Mouse (Mus musculus): ENCODE results near the gene D330020A13Rik. TPM values are rescaled to one million over a fixed set of nuclear protein-coding genes. Genes with fewer than 3 reads are reported as not detected.
A peak's percentile ranks its signal among the peaks of the same experiment; 100 is the strongest.

The D330020A13Rik gene
- 0.40 and 0.77 TPM in 2 replicates for polyA plus RNA-seq (2015; fragmentation: Nextera tagmentation; extraction: Ambion mirVana)

GRCm38 (mm10) chr6:120294056-120294784 lies at the start of gene D330020A13Rik, which contains the start of gene B4galnt3:
TSS of gene D330020A13Rik (plus strand) at chr6:120294364.
TSS of gene B4galnt3 (minus strand) at chr6:120294559.
- Histone ChIP-seq H3K9ac (peak within 1 kb of the TSS; percentile 54), H3K4me2 (peak within 1 kb of the TSS; percentile 99), H3K9me3 (no peaks in the 10 kb centered on the region), H3K27ac (peak within 1 kb of the TSS; percentile 51), H3K36me3 (no peaks in the 10 kb centered on the region), H3K27me3 (peaks cover 18% of the 10 kb centered on the region), H3K4me3 (peak within 1 kb of the TSS; percentile 72), H3K4me1 (peaks cover 8% of the 10 kb centered on the region)
- WGBS = under 1% methylated on average over 76 of the region's 79 CpGs
- ATAC-seq (ENCODE audit: insufficient number of reproducible peaks, low FRiP score, low TSS enrichment, low read depth) = peak; percentile 36; the same call in 1 of the 2 replicates

GRCm38 (mm10) chr6:120246676-120247075 lies 47.5 kb upstream of the D330020A13Rik start:
- ATAC-seq (ENCODE audit: insufficient number of reproducible peaks, low FRiP score, low TSS enrichment, low read depth) = no peak
- 76% methylated on average over 5 of the region's 5 CpGs for WGBS
- Histone ChIP-seq H3K4me3 (no peak overlapping the region), H3K9ac (no peak overlapping the region), H3K9me3 (no peaks in the 10 kb centered on the region), H3K4me1 (no peaks in the 10 kb centered on the region), H3K36me3 (no peaks in the 10 kb centered on the region), H3K27me3 (no peaks in the 10 kb centered on the region), H3K27ac (no peak overlapping the region), H3K4me2 (no peak overlapping the region)

GRCm38 (mm10) chr6:120249831-120250230 lies 44.3 kb upstream of the D330020A13Rik start:
- Histone ChIP-seq H3K27ac (no peak overlapping the region), H3K9ac (no peak overlapping the region), H3K36me3 (no peaks in the 10 kb centered on the region), H3K27me3 (no peaks in the 10 kb centered on the region), H3K4me3 (no peak overlapping the region), H3K4me1 (no peaks in the 10 kb centered on the region), H3K9me3 (no peaks in the 10 kb centered on the region), H3K4me2 (no peak overlapping the region)
- WGBS = 65% methylated on average over 5 of the region's 5 CpGs
- ATAC-seq (ENCODE audit: insufficient number of reproducible peaks, low FRiP score, low TSS enrichment, low read depth) = no peak

- Histone ChIP-seq H3K4me3 (no peak overlapping the region), H3K36me3 (no peaks in the 10 kb centered on the region), H3K9me3 (no peaks in the 10 kb centered on the region), H3K9ac (no peak overlapping the region), H3K4me1 (no peaks in the 10 kb centered on the region), H3K4me2 (no peak overlapping the region), H3K27ac (no peak overlapping the region), H3K27me3 (no peaks in the 10 kb centered on the region)
- WGBS = 70% methylated on average over 7 of the region's 7 CpGs
- no peak for ATAC-seq (ENCODE audit: insufficient number of reproducible peaks, low FRiP score, low TSS enrichment, low read depth)
Observed at GRCm38 (mm10) chr6:120251010-120251409, 43.2 kb upstream of the D330020A13Rik start.

GRCm38 (mm10) chr6:120252741-120253140 lies 41.4 kb upstream of the D330020A13Rik start:
- no peak for ATAC-seq (ENCODE audit: insufficient number of reproducible peaks, low FRiP score, low TSS enrichment, low read depth)
- no peak overlapping the region for H3K4me3 ChIP-seq
- no peaks in the 10 kb centered on the region for H3K4me1 ChIP-seq
- H3K9ac ChIP-seq = no peak overlapping the region
- H3K27me3 ChIP-seq = no peaks in the 10 kb centered on the region
- no peaks in the 10 kb centered on the region for H3K36me3 ChIP-seq
- H3K9me3 ChIP-seq = no peaks in the 10 kb centered on the region
- 90% methylated on average over 2 of the region's 2 CpGs for WGBS
- no peak overlapping the region for H3K4me2 ChIP-seq
- no peak overlapping the region for H3K27ac ChIP-seq

GRCm38 (mm10) chr6:120254640-120255039 lies 39.5 kb upstream of the D330020A13Rik start:
- Histone ChIP-seq H3K4me2 (no peak overlapping the region), H3K4me3 (no peak overlapping the region), H3K9me3 (no peaks in the 10 kb centered on the region), H3K9ac (no peak overlapping the region), H3K27me3 (no peaks in the 10 kb centered on the region), H3K4me1 (no peaks in the 10 kb centered on the region), H3K36me3 (no peaks in the 10 kb centered on the region), H3K27ac (no peak overlapping the region)
- 0 out of 2 replicates have a peak, but pooled peaks have one; percentile 52 for ATAC-seq (ENCODE audit: insufficient number of reproducible peaks, low FRiP score, low TSS enrichment, low read depth)
- WGBS = 51% methylated on average over 4 of the region's 4 CpGs

- Histone ChIP-seq H3K36me3 (no peaks in the 10 kb centered on the region), H3K27me3 (no peaks in the 10 kb centered on the region), H3K4me2 (no peak overlapping the region), H3K27ac (no peak overlapping the region), H3K4me1 (no peaks in the 10 kb centered on the region), H3K4me3 (no peak overlapping the region), H3K9me3 (no peaks in the 10 kb centered on the region), H3K9ac (no peak overlapping the region)
- WGBS = 52% methylated on average over 4 of the region's 4 CpGs
- ATAC-seq (ENCODE audit: insufficient number of reproducible peaks, low FRiP score, low TSS enrichment, low read depth) = no peak
Observed at GRCm38 (mm10) chr6:120255144-120255543, 39.0 kb upstream of the D330020A13Rik start.

- WGBS = 70% methylated on average over 12 of the region's 12 CpGs
- no peak overlapping the region for H3K4me2 ChIP-seq
- no peak for ATAC-seq (ENCODE audit: insufficient number of reproducible peaks, low FRiP score, low TSS enrichment, low read depth)
- H3K4me1 ChIP-seq = no peaks in the 10 kb centered on the region
- no peaks in the 10 kb centered on the region for H3K9me3 ChIP-seq
- no peaks in the 10 kb centered on the region for H3K27me3 ChIP-seq
- H3K27ac ChIP-seq = no peak overlapping the region
- H3K36me3 ChIP-seq = no peaks in the 10 kb centered on the region
- H3K9ac ChIP-seq = no peak overlapping the region
- no peak overlapping the region for H3K4me3 ChIP-seq
Observed at GRCm38 (mm10) chr6:120255701-120256100, 38.5 kb upstream of the D330020A13Rik start.

GRCm38 (mm10) chr6:120256431-120256935 lies 37.7 kb upstream of the D330020A13Rik start:
- 64% methylated on average over 5 of the region's 5 CpGs for WGBS
- Histone ChIP-seq H3K4me2 (no peak overlapping the region), H3K9me3 (no peaks in the 10 kb centered on the region), H3K4me3 (no peak overlapping the region), H3K36me3 (no peaks in the 10 kb centered on the region), H3K4me1 (no peaks in the 10 kb centered on the region), H3K9ac (no peak overlapping the region), H3K27ac (no peak overlapping the region), H3K27me3 (no peaks in the 10 kb centered on the region)
- ATAC-seq (ENCODE audit: insufficient number of reproducible peaks, low FRiP score, low TSS enrichment, low read depth) = no peak

- H3K36me3 ChIP-seq = no peaks in the 10 kb centered on the region
- no peak overlapping the region for H3K9ac ChIP-seq
- no peak for ATAC-seq (ENCODE audit: insufficient number of reproducible peaks, low FRiP score, low TSS enrichment, low read depth)
- H3K9me3 ChIP-seq = no peaks in the 10 kb centered on the region
- no peak overlapping the region for H3K4me3 ChIP-seq
- WGBS = 58% methylated on average over 9 of the region's 9 CpGs
- H3K4me2 ChIP-seq = no peak overlapping the region
- H3K27me3 ChIP-seq = no peaks in the 10 kb centered on the region
- peaks cover 8% of the 10 kb centered on the region; the same call in 1 of the 2 replicates for H3K4me1 ChIP-seq
- no peak overlapping the region for H3K27ac ChIP-seq
Observed at GRCm38 (mm10) chr6:120259481-120259880, 34.7 kb upstream of the D330020A13Rik start.

GRCm38 (mm10) chr6:120262886-120263531 lies 31.2 kb upstream of the D330020A13Rik start:
- Histone ChIP-seq H3K4me1 (peaks cover 8% of the 10 kb centered on the region; the same call in 1 of the 2 replicates), H3K27me3 (no peaks in the 10 kb centered on the region), H3K9me3 (no peaks in the 10 kb centered on the region), H3K27ac (no peak overlapping the region), H3K4me2 (no peak overlapping the region), H3K36me3 (no peaks in the 10 kb centered on the region), H3K4me3 (no peak overlapping the region), H3K9ac (no peak overlapping the region)
- 62% methylated on average over 12 of the region's 12 CpGs for WGBS
- no peak for ATAC-seq (ENCODE audit: insufficient number of reproducible peaks, low FRiP score, low TSS enrichment, low read depth)

GRCm38 (mm10) chr6:120263608-120264007 lies 30.6 kb upstream of the D330020A13Rik start:
- ATAC-seq (ENCODE audit: insufficient number of reproducible peaks, low FRiP score, low TSS enrichment, low read depth) = no peak

More at GRCm38 (mm10) chr6:120263608-120264007, 30.6 kb upstream of the D330020A13Rik start:
- no peaks in the 10 kb centered on the region for H3K27me3 ChIP-seq
- no peaks in the 10 kb centered on the region for H3K36me3 ChIP-seq
- no peaks in the 10 kb centered on the region for H3K9me3 ChIP-seq
- H3K4me2 ChIP-seq = no peak overlapping the region
- WGBS = 86% methylated on average over 7 of the region's 7 CpGs
- no peak overlapping the region for H3K9ac ChIP-seq
- H3K4me1 ChIP-seq = peaks cover 8% of the 10 kb centered on the region; the same call in 1 of the 2 replicates
- H3K27ac ChIP-seq = no peak overlapping the region
- H3K4me3 ChIP-seq = no peak overlapping the region
